Mouse (Mus musculus) lung, adult 2 months (tissue): ENCODE measurements around the gene Top2a. TPM values are rescaled to one million over a fixed set of nuclear protein-coding genes. Genes with fewer than 3 reads are reported as not detected.
A peak's percentile ranks its signal among the peaks of the same experiment; 100 is the strongest.

Experiments
- DNase-seq: peaks from one replicate; pipeline ENCODE4 v3.0.0; 2022
- H3K4me1 ChIP-seq: fragments of 200-500 bp; 2 replicates; pipeline ENCODE4 v1.6.1; 2011; ENCODE audit warnings: low read length; ENCODE audit not compliant: control insufficient read depth, insufficient read depth
- H3K4me3 ChIP-seq: fragments of 200-500 bp; replicated peaks from 2 replicates; pipeline ENCODE3; 2011; ENCODE audit warnings: low read depth, mild to moderate bottlenecking, control low read depth, low read length; ENCODE audit errors: extremely low read depth
- CTCF ChIP-seq: fragments of 200-500 bp; IDR thresholded peaks from 2 replicates; pipeline ENCODE4 v1.5.1; 2011; ENCODE audit warnings: mild to moderate bottlenecking, low read length, control low read depth; ENCODE audit not compliant: insufficient read depth
- POLR2A ChIP-seq: fragments of 200-500 bp; IDR thresholded peaks from 2 replicates; pipeline ENCODE4 v1.6.1; 2011; ENCODE audit warnings: low read depth, mild to moderate bottlenecking, control low read depth, low read length, borderline replicate concordance; ENCODE audit errors: extremely low read depth
- WGBS: fragments of 180-500 bp; shearing (Covaris S2); methylation state at CpG from one replicate; pipeline ENCODE4 v1.1.7; 2018; 5-methylcytosine and 5-hydroxymethylcytosine counted together
- polyA plus RNA-seq: library from polyadenylated mRNA; depleted of rRNA; stranded (reverse); fragments of >200 nt; gene quantifications from 2 replicates; pipeline ENCODE4 v1.2.3, GENCODE M21; 2012

Gene Top2a
- polyA plus RNA-seq, 1 experiment = 1.4 TPM

DNA sequence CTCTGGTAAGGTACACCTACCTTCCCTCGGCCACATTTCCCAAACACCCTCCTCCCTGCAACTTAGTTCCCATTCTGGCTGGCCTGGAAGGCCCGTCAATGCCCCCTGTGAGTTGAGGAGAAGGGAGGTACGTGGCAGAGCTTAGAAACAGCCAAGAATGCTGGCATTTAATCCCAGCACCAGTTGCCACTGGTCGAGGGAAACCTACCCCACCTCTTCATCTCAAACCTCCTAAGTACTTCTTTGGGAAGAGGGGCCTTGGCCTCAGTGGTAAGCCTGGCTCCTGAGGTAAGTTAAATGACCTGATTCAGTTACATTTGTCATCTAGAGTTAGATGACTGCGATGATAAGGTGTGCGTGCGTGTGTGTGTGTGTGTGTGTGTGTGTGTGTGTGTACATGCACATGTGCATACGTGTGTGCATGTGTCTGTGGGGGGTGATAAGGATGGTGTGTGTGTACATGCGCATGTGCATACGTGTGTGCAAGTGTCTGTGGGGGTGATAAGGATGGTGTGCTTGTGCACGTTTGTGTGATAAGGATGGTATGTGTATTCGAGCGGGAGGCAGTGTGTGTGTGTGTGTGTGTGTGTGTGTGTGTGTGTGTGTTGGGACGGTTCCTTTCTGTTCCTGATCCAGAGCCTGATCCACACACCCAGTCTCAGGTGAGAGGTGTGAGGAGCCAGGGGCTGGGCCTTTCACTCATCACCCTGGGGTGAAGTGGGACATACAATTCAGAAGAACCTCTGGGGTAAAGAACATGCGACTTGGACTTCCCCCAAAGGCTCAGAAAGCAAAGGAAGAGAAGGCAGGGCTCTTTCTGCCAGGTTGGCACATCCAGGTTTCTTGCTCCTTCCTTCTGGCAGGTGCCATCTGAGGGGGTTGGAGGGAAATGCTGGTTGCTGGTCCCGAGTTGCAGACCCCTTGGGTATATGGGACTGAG, 18.1 kb upstream of the Top2a start:
- WGBS = 30% methylated on average over 16 of the region's 16 CpGs
- H3K4me3 ChIP-seq = peak overlapping the region; percentile 67
- peaks cover 11% of the 10 kb centered on the region for H3K4me1 ChIP-seq
- TF ChIP-seq POLR2A (no peak), CTCF (no peak)
- DNase-seq = no peak

DNA sequence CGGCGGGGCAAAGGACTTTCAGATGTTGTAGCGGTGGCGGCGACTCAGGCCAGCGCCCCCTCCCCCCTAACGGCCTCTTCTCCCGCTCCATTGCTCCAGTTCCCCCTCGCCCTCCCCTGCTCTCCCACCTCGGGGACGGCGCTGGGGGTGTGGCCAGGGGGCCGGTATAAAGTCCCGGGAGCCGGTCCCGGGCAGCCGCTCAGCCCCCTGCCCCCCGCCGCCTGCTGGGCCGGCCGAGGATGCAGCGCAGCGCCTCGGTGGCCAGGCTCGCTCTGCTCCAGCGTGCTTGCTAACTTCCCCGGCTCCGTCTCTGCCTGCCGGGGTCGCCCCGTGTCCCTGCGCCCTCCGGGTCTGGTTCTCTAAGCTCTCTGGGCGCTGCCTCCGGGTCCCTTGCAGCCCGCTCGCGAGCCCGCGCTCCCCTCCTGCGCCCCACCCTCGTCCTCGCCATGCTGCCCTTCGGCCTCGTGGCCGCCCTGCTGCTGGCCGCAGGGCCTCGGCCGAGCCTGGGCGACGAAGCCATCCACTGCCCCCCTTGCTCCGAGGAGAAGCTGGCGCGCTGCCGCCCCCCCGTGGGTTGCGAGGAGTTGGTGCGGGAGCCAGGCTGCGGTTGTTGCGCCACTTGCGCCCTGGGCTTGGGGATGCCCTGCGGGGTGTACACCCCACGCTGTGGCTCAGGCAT, 17.2 kb upstream of the Top2a start, which contains the start of gene Igfbp4:
Gene Igfbp4, plus strand, starts transcription at position 194 of the 679 bp plus-strand sequence.
- Histone ChIP-seq H3K4me1 (peaks cover 11% of the 10 kb centered on the region), H3K4me3 (peak within 1 kb of the TSS; percentile 67)
- no peak for TF ChIP-seq CTCF
- 0 out of 2 replicates have a peak, but pooled peaks have one; percentile 39 for TF ChIP-seq POLR2A
- 1% methylated on average over 63 of the region's 63 CpGs for WGBS
- peak; percentile 52 for DNase-seq

DNA sequence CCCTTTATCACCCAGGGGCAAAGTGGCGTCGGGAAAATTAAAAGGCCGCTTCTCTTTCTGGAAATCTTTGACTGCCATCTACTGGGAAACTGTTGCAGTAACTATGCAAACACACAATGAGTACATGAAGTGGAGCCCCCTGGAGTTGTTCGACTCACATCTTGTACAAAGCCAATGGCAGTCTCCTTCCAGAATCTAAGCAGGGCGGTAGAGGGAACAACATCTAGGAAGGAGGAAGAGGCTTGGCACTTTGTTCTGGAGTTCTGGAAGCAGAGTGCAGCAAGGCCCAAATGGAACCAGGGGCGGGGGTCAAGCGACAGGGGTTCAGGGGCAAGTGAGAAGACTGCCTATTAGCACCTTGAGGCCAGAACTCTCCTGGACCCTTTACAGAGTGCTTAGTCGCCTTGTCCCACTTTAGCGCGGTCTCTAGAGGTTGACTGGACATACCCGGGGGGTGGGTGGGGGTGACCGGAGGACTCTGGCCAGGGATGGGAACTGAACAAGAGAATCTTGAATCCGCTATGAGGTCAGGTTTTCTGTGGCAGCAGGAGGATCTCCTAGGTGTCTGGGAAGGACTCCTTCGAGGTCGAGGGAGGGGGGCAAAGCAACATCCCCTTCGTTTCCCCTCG, 16.5 kb upstream of the Top2a start:
- DNase-seq = no peak
- TF ChIP-seq CTCF (peak; percentile 19; the same call in 1 of the 2 replicates), POLR2A (no peak)
- Histone ChIP-seq H3K4me3 (peak overlapping the region; percentile 59), H3K4me1 (peaks cover 11% of the 10 kb centered on the region)
- WGBS = 4% methylated on average over 17 of the region's 17 CpGs

DNA sequence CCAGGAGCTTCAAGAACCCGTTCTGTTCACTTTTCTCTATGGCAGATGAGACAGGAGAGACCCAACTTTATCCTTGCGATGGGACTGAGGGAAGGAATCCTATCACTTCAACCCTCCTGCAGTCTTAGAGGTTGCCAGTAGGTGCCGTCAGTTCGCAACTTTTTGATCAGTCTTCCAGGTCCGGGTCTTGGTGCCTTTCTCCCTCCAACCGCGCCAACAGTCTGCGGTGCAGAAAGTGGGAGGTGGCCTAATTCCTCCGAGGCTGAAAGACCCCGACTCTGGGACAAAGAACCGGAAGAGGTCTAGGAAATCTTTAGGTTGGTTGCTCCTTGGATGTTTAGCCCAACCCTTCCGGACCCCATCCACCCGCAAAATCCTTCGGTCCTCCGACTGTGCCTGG, 15.8 kb upstream of the Top2a start:
- no peak for TF ChIP-seq POLR2A
- peak; percentile 84 for TF ChIP-seq CTCF
- peaks cover 11% of the 10 kb centered on the region for H3K4me1 ChIP-seq
- peak; percentile 81 for DNase-seq
- peak overlapping the region; percentile 59 for H3K4me3 ChIP-seq
- under 1% methylated on average over 15 of the region's 15 CpGs for WGBS

DNA sequence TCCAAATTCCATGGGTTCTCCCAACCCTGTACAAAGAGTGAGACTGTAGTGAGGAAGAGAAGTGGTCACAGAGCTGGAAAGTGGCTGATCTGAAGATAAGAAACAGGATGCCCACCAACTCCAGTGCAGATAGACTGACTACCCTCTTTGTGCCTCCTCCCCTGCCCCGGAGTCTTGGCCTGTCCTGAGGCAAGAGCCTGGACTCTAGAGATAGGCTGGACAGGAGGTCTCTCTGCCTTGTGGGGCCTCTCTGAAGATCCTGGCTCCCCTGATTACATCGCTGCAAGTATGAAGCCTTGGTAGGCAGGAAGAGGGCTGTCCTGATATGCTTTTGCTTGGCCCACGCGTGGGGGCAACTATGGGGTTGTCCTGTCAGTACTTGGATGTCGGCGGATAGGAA, 12.3 kb upstream of the Top2a start:
- no peak for DNase-seq
- 61% methylated on average over 6 of the region's 6 CpGs for WGBS
- Histone ChIP-seq H3K4me3 (no peak overlapping the region), H3K4me1 (peaks cover 6% of the 10 kb centered on the region)
- TF ChIP-seq CTCF (no peak), POLR2A (no peak)

DNA sequence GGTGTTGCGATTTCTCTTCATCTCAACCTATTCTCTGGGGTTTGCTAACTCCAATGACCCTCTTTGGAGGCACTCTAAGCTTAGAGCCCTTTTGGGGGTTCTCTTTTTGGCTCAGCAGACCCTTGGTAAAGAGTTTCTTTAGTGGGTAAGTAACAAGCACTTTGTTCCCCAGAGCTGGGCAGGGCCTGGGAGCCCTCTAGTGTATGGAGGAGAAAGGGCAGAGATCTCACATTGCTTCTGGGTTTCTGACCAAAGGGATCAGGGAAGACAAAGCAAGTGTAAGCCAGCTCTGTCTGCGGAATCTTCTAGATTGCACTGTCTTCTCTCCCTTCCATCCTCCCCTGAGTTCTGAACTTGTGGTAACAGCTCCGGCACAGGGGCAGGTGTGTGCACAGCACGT, 11.4 kb upstream of the Top2a start:
- no peak for TF ChIP-seq POLR2A
- TF ChIP-seq CTCF = no peak
- H3K4me1 ChIP-seq = peaks cover 5% of the 10 kb centered on the region
- DNase-seq = no peak
- H3K4me3 ChIP-seq = no peak overlapping the region
- WGBS = 74% methylated on average over 4 of the region's 4 CpGs

DNA sequence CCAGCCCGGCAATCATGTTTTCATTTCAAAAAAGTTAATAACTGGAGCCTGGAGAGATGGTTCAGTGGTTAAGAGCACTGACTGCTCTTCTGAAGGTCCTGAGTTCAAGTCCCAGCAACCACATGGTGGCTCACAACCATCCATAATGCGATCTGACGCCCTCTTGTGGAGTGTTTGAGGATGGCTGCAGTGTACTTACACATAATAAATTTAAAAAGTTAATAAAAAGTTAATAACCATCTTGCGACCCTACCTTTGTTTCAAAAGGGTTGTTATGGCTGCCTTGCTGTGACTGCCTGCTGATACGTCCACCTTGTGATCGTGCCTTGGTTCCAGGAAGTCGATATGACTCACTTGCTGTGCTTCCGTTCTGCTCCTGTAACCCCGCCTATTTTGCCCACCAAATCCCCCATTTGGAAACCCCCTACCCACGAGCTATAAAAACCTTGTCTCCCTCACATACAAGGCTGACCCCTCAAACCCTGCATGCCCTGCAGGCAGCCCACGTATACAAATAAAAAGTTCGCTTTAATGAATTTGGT, 3.0 kb upstream of the Top2a start:
- TF ChIP-seq POLR2A (no peak), CTCF (no peak)
- WGBS = 82% methylated on average over 12 of the region's 12 CpGs
- no peak for DNase-seq
- no peak overlapping the region for H3K4me3 ChIP-seq
- H3K4me1 ChIP-seq = no peaks in the 10 kb centered on the region

DNA sequence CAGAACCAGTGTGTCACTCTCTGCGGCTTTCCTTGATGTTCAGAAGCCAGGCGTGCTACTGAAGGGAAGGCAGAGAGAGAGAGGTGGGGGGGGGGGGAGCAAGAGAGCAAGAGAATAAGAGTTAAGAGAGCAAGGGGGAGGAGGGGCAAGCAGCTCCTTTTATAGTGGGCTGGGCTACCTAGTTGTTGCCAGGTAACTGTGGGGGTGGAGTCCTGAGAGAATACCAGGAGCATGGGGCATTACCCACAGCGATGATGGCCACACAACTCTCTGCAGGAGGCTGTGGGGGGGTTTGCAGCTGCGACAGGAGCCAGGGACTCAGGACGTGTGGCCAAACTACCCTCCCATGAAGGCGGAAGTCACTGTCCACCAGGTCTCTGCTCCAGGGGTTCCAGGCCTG, 1.9 kb upstream of the Top2a start:
- WGBS = 87% methylated on average over 6 of the region's 6 CpGs
- Histone ChIP-seq H3K4me3 (no peak overlapping the region), H3K4me1 (no peaks in the 10 kb centered on the region)
- DNase-seq = no peak
- TF ChIP-seq POLR2A = no peak
- TF ChIP-seq CTCF = no peak
